In genomic region chr3:154852281-154852680, GRCm38 (mm10) we compare ENCODE assay signal across 30 mouse cellular contexts.
A peak's percentile ranks its signal among the peaks of the same experiment; 100 is the strongest.
DNase-seq lines count a peak whose midpoint lies in the region; ATAC-seq and TF ChIP-seq lines count a peak whose summit lies in the region.
"Had no signal": no experiment of that assay in that cellular context is flagged by ENCODE, and none has a peak within 500 bp of the region (broad histone marks: within the 10 kb centered on the region; RNA-seq: fewer than 3 reads in every experiment).

No protein-coding gene starts in this region.

- 30% methylated on average over 3 of the region's 3 CpGs for WGBS in forebrain, embryonic 14.5 days
- 50% methylated on average over 3 of the region's 3 CpGs for WGBS in forebrain, embryonic 12.5 days
- 57% methylated on average over 3 of the region's 3 CpGs for WGBS in neural tube, embryonic 15.5 days

- no peaks in the 10 kb centered on the region for H3K27me3 ChIP-seq in forebrain, embryonic 14.5 days (replicated peaks; ENCODE audit: control insufficient read depth, insufficient read depth, low read length)
- H3K27me3 ChIP-seq in forebrain, embryonic 12.5 days: no peaks in the 10 kb centered on the region
- H3K27me3 ChIP-seq in neural tube, embryonic 15.5 days (replicated peaks): no peaks in the 10 kb centered on the region
- H3K27me3 ChIP-seq: CH12.LX; embryonic facial prominence, embryonic 13.5 days; forebrain, embryonic 15.5 days; heart, embryonic 12.5 days; heart, embryonic 15.5 days; hindbrain, embryonic 13.5 days; intestine, embryonic 15.5 days had no signal

- no peak for ATAC-seq in forebrain, embryonic 14.5 days
- no peak for ATAC-seq in forebrain, embryonic 12.5 days (ENCODE audit: low FRiP score)
- peak; percentile 58 for ATAC-seq in neural tube, embryonic 15.5 days (ENCODE audit: low FRiP score)
- no peak for ATAC-seq in inflammation-experienced regulatory T-cells, adult 6 months
- ATAC-seq: forebrain, embryonic 15.5 days; intestine, embryonic 15.5 days had no signal

- no peak overlapping the region for H3K9ac ChIP-seq in forebrain, embryonic 14.5 days (ENCODE audit: low read length)
- no peak overlapping the region for H3K9ac ChIP-seq in forebrain, embryonic 12.5 days
- H3K9ac ChIP-seq in neural tube, embryonic 15.5 days (replicated peaks): no peak overlapping the region
- H3K9ac ChIP-seq: embryonic facial prominence, embryonic 13.5 days; forebrain, embryonic 15.5 days; heart, embryonic 12.5 days; heart, embryonic 15.5 days; hindbrain, embryonic 13.5 days; intestine, embryonic 15.5 days had no signal

- TF ChIP-seq CTCF in layer of hippocampus, adult 2 months (conservative IDR thresholded peaks at IDR 0.05): peak; percentile 43

- no peak overlapping the region for H3K4me3 ChIP-seq in forebrain, embryonic 14.5 days (ENCODE audit: low read depth, low read length)
- H3K4me3 ChIP-seq in forebrain, embryonic 12.5 days (replicated peaks): no peak overlapping the region
- H3K4me3 ChIP-seq in layer of hippocampus, adult 2 months: no peak overlapping the region
- H3K4me3 ChIP-seq in neural tube, embryonic 15.5 days (replicated peaks): no peak overlapping the region
- H3K4me3 ChIP-seq: embryonic facial prominence, embryonic 10.5 days; embryonic facial prominence, embryonic 13.5 days; erythroblast, embryonic 14.5 days; forebrain, embryonic 15.5 days; heart, embryonic 12.5 days; heart, embryonic 15.5 days; hindbrain, embryonic 10.5 days; hindbrain, embryonic 13.5 days; intestine, embryonic 15.5 days had no signal

- no peak overlapping the region for H3K27ac ChIP-seq in forebrain, embryonic 14.5 days (ENCODE audit: low read depth, low read length)
- H3K27ac ChIP-seq in forebrain, embryonic 12.5 days: no peak overlapping the region
- H3K27ac ChIP-seq in layer of hippocampus, adult 2 months: no peak overlapping the region
- no peak overlapping the region for H3K27ac ChIP-seq in neural tube, embryonic 15.5 days (replicated peaks)
- H3K27ac ChIP-seq: embryonic facial prominence, embryonic 10.5 days; embryonic facial prominence, embryonic 13.5 days; forebrain, embryonic 15.5 days; heart, embryonic 15.5 days; hindbrain, embryonic 10.5 days; hindbrain, embryonic 13.5 days; intestine, embryonic 15.5 days had no signal

- no peak overlapping the region for H3K4me2 ChIP-seq in forebrain, embryonic 14.5 days (ENCODE audit: low read length)
- no peak overlapping the region for H3K4me2 ChIP-seq in forebrain, embryonic 12.5 days
- no peak overlapping the region for H3K4me2 ChIP-seq in neural tube, embryonic 15.5 days
- H3K4me2 ChIP-seq: embryonic facial prominence, embryonic 13.5 days; forebrain, embryonic 15.5 days; heart, embryonic 12.5 days; heart, embryonic 15.5 days; hindbrain, embryonic 13.5 days; intestine, embryonic 15.5 days had no signal

- H3K9me3 ChIP-seq in forebrain, embryonic 14.5 days (replicated peaks; ENCODE audit: control insufficient read depth, low read length): no peaks in the 10 kb centered on the region
- no peaks in the 10 kb centered on the region for H3K9me3 ChIP-seq in forebrain, embryonic 12.5 days
- no peaks in the 10 kb centered on the region for H3K9me3 ChIP-seq in neural tube, embryonic 15.5 days (replicated peaks)
- H3K9me3 ChIP-seq: embryonic facial prominence, embryonic 10.5 days; embryonic facial prominence, embryonic 13.5 days; forebrain, embryonic 15.5 days; heart, embryonic 12.5 days; heart, embryonic 15.5 days; hindbrain, embryonic 10.5 days; hindbrain, embryonic 13.5 days; intestine, embryonic 15.5 days had no signal

- H3K4me1 ChIP-seq in forebrain, embryonic 14.5 days (ENCODE audit: control insufficient read depth, insufficient read depth, low read length): peaks cover 7% of the 10 kb centered on the region; the same call in 1 of the 2 replicates
- peaks cover 15% of the 10 kb centered on the region for H3K4me1 ChIP-seq in forebrain, embryonic 12.5 days
- peaks cover 9% of the 10 kb centered on the region for H3K4me1 ChIP-seq in neural tube, embryonic 15.5 days
- H3K4me1 ChIP-seq: embryonic facial prominence, embryonic 13.5 days; intestine, embryonic 15.5 days had no signal

- no peaks in the 10 kb centered on the region for H3K36me3 ChIP-seq in forebrain, embryonic 14.5 days (ENCODE audit: control insufficient read depth, insufficient read depth, low read length)
- H3K36me3 ChIP-seq in forebrain, embryonic 12.5 days (replicated peaks): no peaks in the 10 kb centered on the region
- no peaks in the 10 kb centered on the region for H3K36me3 ChIP-seq in neural tube, embryonic 15.5 days
- H3K36me3 ChIP-seq: embryonic facial prominence, embryonic 10.5 days; embryonic facial prominence, embryonic 13.5 days; forebrain, embryonic 15.5 days; G1E; hindbrain, embryonic 10.5 days; hindbrain, embryonic 13.5 days; intestine, embryonic 15.5 days had no signal

- peak; percentile 34 for DNase-seq in forebrain, embryonic 14.5 days (ENCODE audit: low spot score)
- DNase-seq in layer of hippocampus, adult 2 months (ENCODE audit: low spot score in 2 of 2): no peak
- no peak for DNase-seq in layer of hippocampus, postnatal 25 days (ENCODE audit: extremely low spot score in 1 of 2, low spot score in 1 of 2)
- DNase-seq in neural tube, embryonic 10.5 days (ENCODE audit: extremely low spot score, low spot score): no peak
- DNase-seq: adrenal gland, adult 2 months; adrenal gland, postnatal 14 days; B cell, adult 2 months; cerebellum, adult 11-12 months; cerebellum, adult 8-10 months; cerebellum, postnatal 10 days; cerebellum, postnatal 36 days; embryo, embryonic 11 days; gastrocnemius, postnatal 10 days; gastrocnemius, postnatal 36 days; heart, postnatal 10 days; heart, postnatal 36 days had no signal
